Mouse (Mus musculus): Measurements from ENCODE around the gene Cyp4v3. TPM values are rescaled to one million over a fixed set of nuclear protein-coding genes. Genes with fewer than 3 reads are reported as not detected.

Cyp4v3 gene
- polyA plus RNA-seq, 2 experiments from 2014 or later: 10.8 to 14.2 TPM

Other genes with a start within 250 kb of the Cyp4v3 start
- not detected for gene F11, start 71.2 kb downstream of the Cyp4v3 start, polyA plus RNA-seq (2017; shearing (Covaris generic))
- under 1 TPM; 0.09 to 0.25 TPM for gene Klkb1, start 38.4 kb downstream of the Cyp4v3 start, polyA plus RNA-seq (2017; shearing (Covaris generic))
- gene Gm45753, start 24.8 kb downstream of the Cyp4v3 start, polyA plus RNA-seq (2017; shearing (Covaris generic)): not detected
- gene Fam149a, start 49.1 kb upstream of the Cyp4v3 start, polyA plus RNA-seq (2017; shearing (Covaris generic)): not detected
- gene Tlr3, start 77.9 kb upstream of the Cyp4v3 start, polyA plus RNA-seq (2017; shearing (Covaris generic)): under 1 TPM; 0.43 to 0.45 TPM
- under 1 TPM; 0.11 to 0.32 TPM for gene Sorbs2, start 174.6 kb upstream of the Cyp4v3 start, polyA plus RNA-seq (2017; shearing (Covaris generic))

Measured in activated CD4-positive, CD25-positive, alpha-beta regulatory T cell, adult 4 months (primary cell).